Mouse (Mus musculus) heart, postnatal 0 days (tissue): Measurements from ENCODE around the gene Vgll4. TPM values are rescaled to one million over a fixed set of nuclear protein-coding genes. Genes with fewer than 3 reads are reported as not detected.
A peak's percentile ranks its signal among the peaks of the same experiment; 100 is the strongest.
"Not testable (repeated sequence)": the region's sequence is repeated elsewhere in the genome, so short reads cannot be mapped to it uniquely, and the experiment has no call there.

Source experiments
- ATAC-seq: fragments of 200-750 bp; cut with Nextera tagmentation; 2 replicates; pipeline ENCODE4 v1.8.0; 2017; ENCODE audit warnings: low read depth, moderate number of reproducible peaks, moderate library complexity; ENCODE audit not compliant: insufficient read depth
- DNase-seq: peaks from one replicate; pipeline ENCODE4 v3.0.0-alpha.2; 2016; ENCODE audit warnings: low spot score
- H3K27ac ChIP-seq: fragments of 300-500 bp; sonication (generic); 2 replicates; pipeline ENCODE4 v1.5.1; 2014; ENCODE audit warnings: low read depth, mild to moderate bottlenecking
- H3K27me3 ChIP-seq: fragments of 300-500 bp; sonication (generic); 2 replicates; pipeline ENCODE4 v1.6.1; 2014; ENCODE audit warnings: low read length, mixed read lengths; ENCODE audit not compliant: control insufficient read depth, insufficient read depth
- H3K36me3 ChIP-seq: fragments of 300-500 bp; sonication (generic); replicated peaks from 2 replicates; pipeline ENCODE4 v1.6.1; 2014; ENCODE audit warnings: low read length, mixed read lengths; ENCODE audit not compliant: control insufficient read depth, insufficient read depth
- H3K4me1 ChIP-seq: fragments of 300-500 bp; sonication (generic); 2 replicates; pipeline ENCODE4 v1.6.1; 2014; ENCODE audit warnings: antibody characterized with exemption; ENCODE audit not compliant: control insufficient read depth, insufficient read depth
- H3K4me2 ChIP-seq: fragments of 300-500 bp; sonication (generic); 2 replicates; pipeline ENCODE4 v1.6.1; 2014; ENCODE audit warnings: low read depth, mild to moderate bottlenecking, low read length, moderate library complexity
- H3K4me3 ChIP-seq: fragments of 300-500 bp; sonication (generic); 2 replicates; pipeline ENCODE4 v1.5.1; 2014; ENCODE audit warnings: low read depth, low read length
- H3K9ac ChIP-seq: fragments of 300-500 bp; sonication (generic); replicated peaks from 2 replicates; pipeline ENCODE4 v1.6.1; 2014; ENCODE audit warnings: low read depth, low read length, mixed read lengths
- H3K9me3 ChIP-seq: fragments of 300-500 bp; sonication (generic); replicated peaks from 2 replicates; pipeline ENCODE4 v1.6.1; 2016; ENCODE audit warnings: low read length; ENCODE audit not compliant: control insufficient read depth
- CTCF ChIP-seq: IDR thresholded peaks from 2 replicates; pipeline ENCODE4 v1.5.1; 2016; ENCODE audit warnings: antibody characterized with exemption, control low read depth, low read depth
- EP300 ChIP-seq: IDR thresholded peaks from 2 replicates; pipeline ENCODE4 v1.6.1; 2016; ENCODE audit warnings: antibody characterized with exemption, low read depth
- WGBS: fragments of 180-500 bp; shearing (Covaris S2); extraction: QIAGEN DNeasy Blood & Tissue Kit; methylation state at CpG from one replicate; pipeline ENCODE4 v1.1.7; 2014; 5-methylcytosine and 5-hydroxymethylcytosine counted together
- polyA plus RNA-seq: library from polyadenylated mRNA; unstranded; fragments of >200 nt; fragmentation: Nextera tagmentation; extraction: Ambion mirVana; gene quantifications from 2 replicates; pipeline ENCODE4 v1.2.1, GENCODE M21; 2015
- total RNA-seq: library from RNA; depleted of rRNA; stranded (reverse); fragments of >200 nt; gene quantifications from 2 replicates; pipeline ENCODE4 v1.2.3, GENCODE M21; 2014; ENCODE audit warnings: low replicate concordance

The Vgll4 gene
- total and polyA plus RNA-seq, 2 experiments from 2014 or later = 38.8 to 52.2 TPM

DNA sequence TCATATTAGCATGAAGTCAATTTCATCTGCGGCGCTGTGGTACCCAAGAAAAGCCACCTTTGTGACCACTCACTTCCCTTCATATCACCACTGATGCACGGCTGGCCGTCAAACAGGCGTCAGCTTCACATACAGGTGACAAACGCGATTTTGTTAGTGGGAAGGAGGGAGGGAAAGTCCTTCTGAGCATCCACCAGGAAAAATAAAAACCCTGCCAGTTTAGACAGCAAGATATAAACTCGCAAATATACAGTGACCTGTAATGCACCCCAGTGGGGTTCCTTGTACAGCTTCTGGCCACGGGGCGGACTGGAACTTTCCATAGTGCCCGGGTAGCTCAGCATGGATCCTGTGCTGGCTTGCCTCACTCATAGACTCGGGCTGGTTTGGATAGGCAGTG is 78.0 kb downstream of the Vgll4 start:
- Histone ChIP-seq H3K4me2 (no peak overlapping the region), H3K9me3 (no peaks in the 10 kb centered on the region), H3K27ac (peak overlapping the region; percentile 80), H3K36me3 (no peaks in the 10 kb centered on the region; the same call in 1 of the 2 replicates), H3K4me3 (no peak overlapping the region), H3K9ac (no peak overlapping the region), H3K4me1 (peaks cover 62% of the 10 kb centered on the region), H3K27me3 (no peaks in the 10 kb centered on the region)
- no peak for ATAC-seq
- DNase-seq = no peak
- TF ChIP-seq CTCF (no peak), EP300 (no peak)
- 63% methylated on average over 12 of the region's 12 CpGs for whole genome bisulfite sequencing

DNA sequence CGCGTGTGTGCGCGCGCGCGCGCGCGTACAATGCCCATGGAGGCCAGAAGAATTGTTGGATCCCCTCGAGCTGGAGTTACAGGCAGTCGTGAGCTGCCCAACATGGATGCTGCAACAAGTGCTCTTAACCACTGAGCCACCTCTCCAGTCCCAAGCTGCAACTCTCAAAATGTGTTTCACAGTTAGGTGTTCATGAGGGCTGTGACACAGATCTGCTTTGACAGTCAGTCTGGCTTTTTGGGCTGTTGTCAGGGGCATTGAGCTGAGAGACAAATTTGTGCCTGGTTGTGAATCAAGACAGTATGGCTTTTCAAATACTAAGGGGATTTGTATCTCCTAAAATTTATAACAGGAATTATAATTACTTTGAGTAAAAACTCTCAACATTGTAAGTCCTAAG is 78.5 kb downstream of the Vgll4 start:
- no peak overlapping the region for H3K4me3 ChIP-seq
- peaks cover 65% of the 10 kb centered on the region for H3K4me1 ChIP-seq
- H3K4me2 ChIP-seq = peak overlapping the region; percentile 39; the same call in 1 of the 2 replicates
- H3K36me3 ChIP-seq = no peaks in the 10 kb centered on the region; the same call in 1 of the 2 replicates
- no peaks in the 10 kb centered on the region for H3K27me3 ChIP-seq
- H3K9ac ChIP-seq = no peak overlapping the region
- WGBS = 85% methylated on average over 12 of the region's 12 CpGs
- DNase-seq (no peak), ATAC-seq (no peak)
- TF ChIP-seq CTCF (no peak), EP300 (no peak)
- H3K9me3 ChIP-seq = no peaks in the 10 kb centered on the region
- peak overlapping the region; percentile 80 for H3K27ac ChIP-seq

- peak; percentile 32 for ATAC-seq
- Histone ChIP-seq H3K4me3 (no peak overlapping the region), H3K4me2 (peak overlapping the region; percentile 39), H3K27ac (peak overlapping the region; percentile 80), H3K36me3 (peaks cover 6% of the 10 kb centered on the region), H3K4me1 (peaks cover 62% of the 10 kb centered on the region), H3K9me3 (no peaks in the 10 kb centered on the region), H3K27me3 (no peaks in the 10 kb centered on the region), H3K9ac (no peak overlapping the region)
- peak; percentile 89 for DNase-seq
- TF ChIP-seq CTCF (peak; percentile 23; the same call in 1 of the 2 replicates), EP300 (0 out of 2 replicates have a peak, but pooled peaks have one; percentile 59)
- 22% methylated on average over 19 of the region's 19 CpGs for WGBS
Measured at GRCm38 (mm10) chr6:114890411-114891115, 79.2 kb downstream of the Vgll4 start.

- peaks cover 65% of the 10 kb centered on the region for H3K4me1 ChIP-seq
- not testable (repeated sequence) for H3K4me3 ChIP-seq, ATAC-seq, DNase-seq, H3K27me3 ChIP-seq, H3K9me3 ChIP-seq, H3K9ac ChIP-seq, H3K36me3 ChIP-seq
- H3K27ac ChIP-seq = peak overlapping the region; percentile 80; the same call in 1 of the 2 replicates
- 0 out of 2 replicates have a peak overlapping the region, but pooled peaks have one; percentile 39 for H3K4me2 ChIP-seq
- WGBS = 73% methylated on average over 3 of the region's 3 CpGs
Measured at GRCm38 (mm10) chr6:114889971-114890370, 79.8 kb downstream of the Vgll4 start.

DNA sequence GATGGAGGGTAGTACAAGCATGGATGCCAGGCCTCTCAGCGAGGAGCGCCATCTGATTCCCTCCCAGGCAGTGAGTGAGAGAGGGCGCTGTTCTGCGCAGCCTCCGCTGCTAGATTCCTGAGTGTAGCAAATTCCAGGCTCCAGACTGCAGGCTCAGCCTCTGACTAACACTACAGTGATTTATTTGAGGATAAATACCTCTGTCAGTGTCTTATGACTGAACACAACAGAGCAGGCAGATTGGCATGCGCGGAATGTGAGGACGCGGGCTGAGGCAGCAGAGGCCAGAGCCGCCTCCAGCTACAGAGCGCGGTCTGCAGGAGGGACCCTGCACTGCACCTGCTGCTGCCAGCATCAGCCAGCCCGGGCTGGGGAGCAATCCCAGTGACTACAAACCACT is 80.9 kb downstream of the Vgll4 start:
- DNase-seq = peak; percentile 94
- Histone ChIP-seq H3K4me3 (no peak overlapping the region), H3K9ac (no peak overlapping the region), H3K27me3 (no peaks in the 10 kb centered on the region), H3K4me2 (no peak overlapping the region), H3K9me3 (no peaks in the 10 kb centered on the region), H3K36me3 (peaks cover 7% of the 10 kb centered on the region), H3K27ac (peak overlapping the region; percentile 76), H3K4me1 (peaks cover 65% of the 10 kb centered on the region)
- WGBS = 18% methylated on average over 13 of the region's 13 CpGs
- TF ChIP-seq EP300 (peak; percentile 62; the same call in 1 of the 2 replicates), CTCF (peak; percentile 46)
- ATAC-seq = peak; percentile 91
